Mouse (Mus musculus): ENCODE results near the gene Ripk4.

The Ripk4 gene

GRCm38 (mm10) chr16:97763061-97763989, at the start of gene Ripk4:
Gene Ripk4 (minus strand): TSS chr16:97763787.
- ATAC-seq (ENCODE audit: insufficient number of reproducible peaks, low FRiP score, low TSS enrichment): no peak; the same call in 1 of the 2 replicates

- no peak for ATAC-seq (ENCODE audit: insufficient number of reproducible peaks, low FRiP score, low TSS enrichment)
These were observed 45.3 kb upstream of the Ripk4 start for GRCm38 (mm10) chr16:97808881-97809280.

- no peak for ATAC-seq (ENCODE audit: insufficient number of reproducible peaks, low FRiP score, low TSS enrichment)
These were observed 42.1 kb upstream of the Ripk4 start for GRCm38 (mm10) chr16:97805646-97806045.

GRCm38 (mm10) chr16:97804680-97805547, 41.3 kb upstream of the Ripk4 start:
- peak; percentile 47; the same call in 1 of the 2 replicates for ATAC-seq (ENCODE audit: insufficient number of reproducible peaks, low FRiP score, low TSS enrichment)

- ATAC-seq (ENCODE audit: insufficient number of reproducible peaks, low FRiP score, low TSS enrichment): no peak
These were observed 34.6 kb upstream of the Ripk4 start for GRCm38 (mm10) chr16:97797950-97798869.

GRCm38 (mm10) chr16:97797212-97797611, 33.6 kb upstream of the Ripk4 start:
- ATAC-seq (ENCODE audit: insufficient number of reproducible peaks, low FRiP score, low TSS enrichment): no peak

GRCm38 (mm10) chr16:97794256-97794655, 30.7 kb upstream of the Ripk4 start:
- ATAC-seq (ENCODE audit: insufficient number of reproducible peaks, low FRiP score, low TSS enrichment): no peak

- no peak for ATAC-seq (ENCODE audit: insufficient number of reproducible peaks, low FRiP score, low TSS enrichment)
These were observed 19.5 kb upstream of the Ripk4 start for GRCm38 (mm10) chr16:97783057-97783456.

- ATAC-seq (ENCODE audit: insufficient number of reproducible peaks, low FRiP score, low TSS enrichment): peak; percentile 90
These were observed 14.9 kb upstream of the Ripk4 start for GRCm38 (mm10) chr16:97778353-97779025.

- ATAC-seq (ENCODE audit: insufficient number of reproducible peaks, low FRiP score, low TSS enrichment): no peak
These were observed 2.9 kb upstream of the Ripk4 start for GRCm38 (mm10) chr16:97766501-97766900.

- ATAC-seq (ENCODE audit: insufficient number of reproducible peaks, low FRiP score, low TSS enrichment): no peak
These were observed 1.0 kb upstream of the Ripk4 start for GRCm38 (mm10) chr16:97764626-97765025.

GRCm38 (mm10) chr16:97763990-97764340, 378 bp upstream of the Ripk4 start:
- no peak for ATAC-seq (ENCODE audit: insufficient number of reproducible peaks, low FRiP score, low TSS enrichment)

GRCm38 (mm10) chr16:97761782-97762181, 1.8 kb downstream of the Ripk4 start:
- no peak for ATAC-seq (ENCODE audit: insufficient number of reproducible peaks, low FRiP score, low TSS enrichment)

GRCm38 (mm10) chr16:97759681-97760080, 3.9 kb downstream of the Ripk4 start:
- no peak for ATAC-seq (ENCODE audit: insufficient number of reproducible peaks, low FRiP score, low TSS enrichment)

- no peak for ATAC-seq (ENCODE audit: insufficient number of reproducible peaks, low FRiP score, low TSS enrichment)
These were observed 5.3 kb downstream of the Ripk4 start for GRCm38 (mm10) chr16:97758288-97758687.

- no peak for ATAC-seq (ENCODE audit: insufficient number of reproducible peaks, low FRiP score, low TSS enrichment)
These were observed 7.1 kb downstream of the Ripk4 start for GRCm38 (mm10) chr16:97756460-97756859.

- ATAC-seq (ENCODE audit: insufficient number of reproducible peaks, low FRiP score, low TSS enrichment): no peak
These were observed 11.2 kb downstream of the Ripk4 start for GRCm38 (mm10) chr16:97752316-97752941.

- no peak for ATAC-seq (ENCODE audit: insufficient number of reproducible peaks, low FRiP score, low TSS enrichment)
These were observed 11.7 kb downstream of the Ripk4 start for GRCm38 (mm10) chr16:97751884-97752283.

- ATAC-seq (ENCODE audit: insufficient number of reproducible peaks, low FRiP score, low TSS enrichment): no peak
These were observed 15.2 kb downstream of the Ripk4 start for GRCm38 (mm10) chr16:97748421-97748820.

Data from cerebellum, adult (tissue).